Mouse (Mus musculus) erythroblast, embryonic 14.5 days (primary cell): ENCODE results near the gene Prune2. TPM values are rescaled to one million over a fixed set of nuclear protein-coding genes. Genes with fewer than 3 reads are reported as not detected.

Source experiments
- H3K27me3 ChIP-seq: 2 replicates; pipeline ENCODE4 v1.6.1; 2012; ENCODE audit warnings: inconsistent platforms; ENCODE audit not compliant: control insufficient read depth
- H3K36me3 ChIP-seq: 2 replicates; pipeline ENCODE4 v1.6.1; 2012; ENCODE audit warnings: mild to moderate bottlenecking, inconsistent platforms; ENCODE audit not compliant: control insufficient read depth
- H3K4me1 ChIP-seq: 2 replicates; pipeline ENCODE4 v1.6.1; 2012; ENCODE audit warnings: inconsistent platforms; ENCODE audit not compliant: control insufficient read depth
- H3K4me3 ChIP-seq: replicated peaks from 2 replicates; pipeline ENCODE3; 2012; ENCODE audit warnings: moderate library complexity, mild to moderate bottlenecking, inconsistent platforms
- H3K9me3 ChIP-seq: 2 replicates; pipeline ENCODE4 v1.6.1; 2012; ENCODE audit warnings: low read length, inconsistent platforms, mixed read lengths; ENCODE audit not compliant: control insufficient read depth
- GATA1 ChIP-seq: IDR thresholded peaks from 2 replicates; pipeline ENCODE4 v1.6.1; 2012; ENCODE audit warnings: low read length, inconsistent platforms, mixed read lengths
- TAL1 ChIP-seq: IDR thresholded peaks from 3 replicates; pipeline ENCODE4 v1.6.1; 2012; ENCODE audit warnings: low read length, inconsistent platforms, mixed read lengths
- polyA plus RNA-seq: library from polyadenylated mRNA; stranded (reverse); fragments of >175 nt; gene quantifications from 2 replicates; pipeline ENCODE4 v1.2.3, GENCODE M21; 2012

The Prune2 gene
- polyA plus RNA-seq, 1 experiment: not detected

DNA sequence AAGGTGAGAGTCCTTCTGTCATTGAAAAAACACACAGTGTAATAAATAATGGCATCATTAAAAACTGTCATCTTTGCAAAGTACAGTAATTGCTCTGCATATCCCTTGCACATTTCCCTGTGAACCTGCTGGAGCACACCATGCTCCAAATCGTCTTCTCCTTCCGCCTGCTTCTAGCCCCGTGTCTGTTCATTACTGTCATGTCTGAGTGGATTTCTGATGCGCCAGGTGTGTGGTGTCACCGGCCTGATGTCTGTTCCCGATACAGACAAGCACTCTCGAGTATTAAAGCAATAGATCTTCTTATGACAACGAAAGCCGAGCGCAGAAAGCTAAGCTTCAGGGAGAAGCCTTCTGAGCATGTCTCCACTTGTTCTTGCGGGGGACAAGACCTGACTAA is 32.1 kb downstream of the Prune2 start:
- no peaks in the 10 kb centered on the region for H3K36me3 ChIP-seq
- no peaks in the 10 kb centered on the region for H3K9me3 ChIP-seq
- no peak overlapping the region for H3K4me3 ChIP-seq
- no peaks in the 10 kb centered on the region for H3K27me3 ChIP-seq
- TF ChIP-seq TAL1 (no peak), GATA1 (no peak)
- H3K4me1 ChIP-seq: peaks cover 15% of the 10 kb centered on the region

- peak; percentile 32; the same call in 1 of the 3 replicates for TF ChIP-seq TAL1
- no peak for TF ChIP-seq GATA1
- no peaks in the 10 kb centered on the region for H3K27me3 ChIP-seq
- no peak overlapping the region for H3K4me3 ChIP-seq
- H3K9me3 ChIP-seq: no peaks in the 10 kb centered on the region
- no peaks in the 10 kb centered on the region for H3K36me3 ChIP-seq
- H3K4me1 ChIP-seq: peaks cover 26% of the 10 kb centered on the region
Observed at GRCm38 (mm10) chr19:16992151-16992550, 36.2 kb downstream of the Prune2 start.

DNA sequence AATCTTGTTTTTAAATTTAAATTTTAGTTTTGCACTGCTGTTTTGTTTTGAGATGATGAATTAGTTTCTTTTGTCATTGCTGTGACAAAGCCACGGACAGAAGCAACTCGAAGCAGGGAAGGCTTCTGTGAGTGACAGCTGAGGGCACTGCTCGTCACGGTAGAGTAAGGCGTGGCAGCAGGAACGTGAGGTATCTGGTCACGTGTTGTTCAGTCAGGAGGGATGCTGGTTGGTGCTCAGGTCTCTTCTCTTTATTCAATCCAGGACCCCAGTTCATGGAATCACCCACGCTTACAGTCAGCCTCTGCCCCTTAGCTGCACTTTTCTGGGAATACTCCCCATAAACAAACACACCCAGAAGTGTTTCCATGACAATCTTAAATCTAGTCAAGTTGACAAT is 38.3 kb downstream of the Prune2 start:
- Histone ChIP-seq H3K36me3 (no peaks in the 10 kb centered on the region), H3K4me1 (peaks cover 26% of the 10 kb centered on the region), H3K4me3 (no peak overlapping the region), H3K9me3 (no peaks in the 10 kb centered on the region), H3K27me3 (no peaks in the 10 kb centered on the region)
- no peak for TF ChIP-seq TAL1
- no peak for TF ChIP-seq GATA1

- no peak for TF ChIP-seq GATA1
- no peak for TF ChIP-seq TAL1
- Histone ChIP-seq H3K27me3 (no peaks in the 10 kb centered on the region), H3K4me1 (peaks cover 11% of the 10 kb centered on the region), H3K36me3 (no peaks in the 10 kb centered on the region), H3K4me3 (no peak overlapping the region), H3K9me3 (no peaks in the 10 kb centered on the region)
Observed at GRCm38 (mm10) chr19:16997915-16998314, 42.0 kb downstream of the Prune2 start.

- H3K9me3 ChIP-seq: no peaks in the 10 kb centered on the region
Observed at GRCm38 (mm10) chr19:17006220-17006907, 50.4 kb downstream of the Prune2 start.

GRCm38 (mm10) chr19:17011261-17011995 is 55.5 kb downstream of the Prune2 start:
- Histone ChIP-seq H3K4me3 (no peak overlapping the region), H3K36me3 (no peaks in the 10 kb centered on the region), H3K27me3 (0 out of 2 replicates have a peak, but pooled peaks cover 2% of the 10 kb centered on the region), H3K9me3 (no peaks in the 10 kb centered on the region), H3K4me1 (peaks cover 30% of the 10 kb centered on the region)
- TF ChIP-seq TAL1 (no peak), GATA1 (no peak)

More at GRCm38 (mm10) chr19:17006220-17006907, 50.4 kb downstream of the Prune2 start:
- H3K27me3 ChIP-seq: 0 out of 2 replicates have a peak, but pooled peaks cover 2% of the 10 kb centered on the region
- peaks cover 4% of the 10 kb centered on the region for H3K4me1 ChIP-seq
- H3K36me3 ChIP-seq: no peaks in the 10 kb centered on the region
- no peak for TF ChIP-seq GATA1
- no peak for TF ChIP-seq TAL1
- no peak overlapping the region for H3K4me3 ChIP-seq

DNA sequence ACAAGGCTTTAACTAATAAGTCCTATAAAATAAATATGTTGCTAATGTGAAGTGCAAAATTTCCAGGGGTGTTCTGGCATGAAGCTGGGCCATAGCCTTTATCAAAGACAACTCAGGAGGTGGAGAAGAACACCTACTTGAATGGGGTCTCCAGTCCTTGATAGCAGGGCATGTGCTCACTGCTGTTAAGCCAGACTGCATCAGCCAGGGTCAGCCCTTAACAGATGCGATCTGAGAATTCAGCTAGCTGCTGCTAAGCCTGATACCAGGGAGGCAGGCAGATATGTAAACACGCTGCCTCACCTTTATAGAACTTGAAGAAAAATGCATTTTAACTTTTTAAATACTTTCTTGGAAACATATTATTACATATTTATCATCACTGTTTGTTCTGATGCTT is 57.2 kb downstream of the Prune2 start:
- no peak for TF ChIP-seq GATA1
- no peak for TF ChIP-seq TAL1
- H3K36me3 ChIP-seq: no peaks in the 10 kb centered on the region
- H3K4me1 ChIP-seq: peaks cover 30% of the 10 kb centered on the region
- no peaks in the 10 kb centered on the region for H3K9me3 ChIP-seq
- H3K27me3 ChIP-seq: 0 out of 2 replicates have a peak, but pooled peaks cover 2% of the 10 kb centered on the region
- no peak overlapping the region for H3K4me3 ChIP-seq

DNA sequence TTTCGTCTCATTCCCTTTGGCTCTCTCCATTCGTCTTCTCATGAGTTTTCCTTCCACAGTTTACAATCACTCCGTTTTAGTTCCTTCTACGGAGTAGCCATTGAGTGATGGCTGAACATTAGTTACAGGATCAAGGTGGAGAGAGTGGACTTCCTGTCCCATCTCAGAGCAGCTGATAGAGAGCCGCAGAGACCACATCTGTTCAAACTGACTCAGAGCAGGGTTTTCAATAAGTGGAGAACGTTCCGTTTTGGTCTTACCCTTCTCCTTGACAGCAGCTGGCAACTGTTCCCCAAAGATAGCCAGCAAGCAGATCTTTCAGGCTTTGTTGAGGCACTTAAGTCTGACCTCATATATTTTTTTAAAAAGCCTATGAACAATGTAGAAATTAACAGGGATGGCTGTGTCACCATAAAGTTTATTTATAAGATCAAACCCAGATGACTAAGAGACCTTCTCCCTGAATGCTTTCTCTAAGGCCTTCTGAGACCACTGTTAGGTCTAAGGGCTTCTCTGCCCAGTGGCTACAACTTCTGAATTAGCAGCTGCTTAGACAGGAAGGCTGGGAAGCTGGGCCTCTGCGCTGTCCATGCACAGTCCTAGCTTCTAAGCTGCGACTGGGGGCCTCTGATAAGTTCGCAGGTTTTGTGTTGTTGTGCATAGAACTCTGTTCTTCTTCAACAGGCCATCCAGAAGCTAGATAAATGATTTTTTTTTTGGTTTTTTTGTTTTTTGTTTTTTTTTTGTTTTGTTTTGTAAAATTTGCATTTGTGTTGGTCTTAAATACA is 58.6 kb downstream of the Prune2 start:
- Histone ChIP-seq H3K4me1 (peaks cover 30% of the 10 kb centered on the region), H3K36me3 (no peaks in the 10 kb centered on the region), H3K9me3 (no peaks in the 10 kb centered on the region), H3K4me3 (no peak overlapping the region), H3K27me3 (no peaks in the 10 kb centered on the region)
- TF ChIP-seq GATA1 (no peak), TAL1 (no peak)

GRCm38 (mm10) chr19:17024748-17025147 is 68.8 kb downstream of the Prune2 start:
- no peaks in the 10 kb centered on the region for H3K27me3 ChIP-seq
- no peaks in the 10 kb centered on the region for H3K9me3 ChIP-seq
- no peaks in the 10 kb centered on the region for H3K36me3 ChIP-seq
- no peaks in the 10 kb centered on the region for H3K4me1 ChIP-seq
- H3K4me3 ChIP-seq: no peak overlapping the region
- no peak for TF ChIP-seq TAL1
- TF ChIP-seq GATA1: no peak
